Mouse (Mus musculus) MEL (cell line): ENCODE results near the gene Tifa.
A peak's percentile ranks its signal among the peaks of the same experiment; 100 is the strongest.

Experiments
- BHLHE40 ChIP-seq: IDR thresholded peaks from 2 replicates; pipeline ENCODE4 v1.6.1; 2012; ENCODE audit warnings: low read depth, mild to moderate bottlenecking, inconsistent platforms, low read length, improper control_type of control experiment, borderline replicate concordance
- CHD2 ChIP-seq: IDR thresholded peaks from 2 replicates; pipeline ENCODE4 v1.6.1; 2011; ENCODE audit warnings: low read length, improper control_type of control experiment
- CTCF ChIP-seq, 3 experiments: IDR thresholded peaks in 2 of 3; conservative IDR thresholded peaks in 1 of 3; 2 replicates each; pipeline ENCODE4 v1.5.1; 2011 to 2012; ENCODE audit warnings: low read length in 3 of 3, low read depth in 2 of 3, mild to moderate bottlenecking in 2 of 3, improper control_type of control experiment in 1 of 3, inconsistent platforms in 1 of 3, mixed read lengths in 1 of 3, moderate library complexity in 1 of 3; ENCODE audit not compliant: control insufficient read depth in 1 of 3, insufficient read depth in 1 of 3, poor library complexity in 1 of 3, severe bottlenecking in 1 of 3
- EP300 ChIP-seq, 2 experiments: IDR thresholded peaks; 2 replicates each; pipeline ENCODE4 v1.6.1; 2011; ENCODE audit warnings: improper control_type of control experiment in 2 of 2, low read length in 2 of 2, low read depth in 1 of 2, mild to moderate bottlenecking in 1 of 2
- ETS1 ChIP-seq: IDR thresholded peaks from 2 replicates; pipeline ENCODE4 v1.6.1; 2012; ENCODE audit warnings: low read depth, mild to moderate bottlenecking, inconsistent platforms, low read length, improper control_type of control experiment, moderate library complexity
- MAFK ChIP-seq: IDR thresholded peaks from 2 replicates; pipeline ENCODE4 v1.6.1; 2011; ENCODE audit warnings: low read depth, mild to moderate bottlenecking, low read length, improper control_type of control experiment, borderline replicate concordance
- MXI1 ChIP-seq: IDR thresholded peaks from 2 replicates; pipeline ENCODE4 v1.6.1; 2011; ENCODE audit warnings: mild to moderate bottlenecking, low read depth, low read length, improper control_type of control experiment
- POLR2A ChIP-seq, 2 experiments: IDR thresholded peaks; 2 replicates each; pipeline ENCODE4 v1.6.1; 2011 to 2012; ENCODE audit warnings: low read length in 2 of 2, mild to moderate bottlenecking in 2 of 2, control low read depth in 1 of 2, improper control_type of control experiment in 1 of 2, low read depth in 1 of 2, moderate library complexity in 1 of 2; ENCODE audit not compliant: control insufficient read depth in 1 of 2, insufficient read depth in 1 of 2, poor library complexity in 1 of 2
- ZKSCAN1 ChIP-seq: IDR thresholded peaks from 2 replicates; pipeline ENCODE4 v1.6.1; 2012; ENCODE audit warnings: low read depth, mild to moderate bottlenecking, inconsistent platforms, low read length, improper control_type of control experiment, moderate library complexity
- ZNF384 ChIP-seq: IDR thresholded peaks from 2 replicates; pipeline ENCODE4 v1.6.1; 2012; ENCODE audit warnings: low read depth, mild to moderate bottlenecking, inconsistent platforms, low read length, improper control_type of control experiment

GRCm38 (mm10) chr3:127795762-127796161, 6.2 kb downstream of the Tifa start:
- TF ChIP-seq EP300 (IDR thresholded peaks at IDR 0.05; ENCODE audit: low read depth in 1 of 2, low read length in 2 of 2) (no peak), CTCF (IDR thresholded peaks at IDR 0.05 in 2 of 3, conservative IDR thresholded peaks at IDR 0.05 in 1 of 3; ENCODE audit: control insufficient read depth in 1 of 3, insufficient read depth in 1 of 3, low read depth in 2 of 3, low read length in 3 of 3, poor library complexity in 1 of 3, severe bottlenecking in 1 of 3) (peak; percentile 21 to 45 (median 40); a peak in 5 of 6 replicates), CHD2 (no peak), ZKSCAN1 (no peak), ETS1 (no peak), POLR2A (IDR thresholded peaks at IDR 0.05; ENCODE audit: control insufficient read depth in 1 of 2, insufficient read depth in 1 of 2, low read depth in 1 of 2, low read length in 2 of 2, poor library complexity in 1 of 2) (no peak), MXI1 (no peak), MAFK (no peak), BHLHE40 (no peak), ZNF384 (no peak)
